Mouse (Mus musculus): ENCODE results near the gene Galc. TPM values are rescaled to one million over a fixed set of nuclear protein-coding genes. Genes with fewer than 3 reads are reported as not detected.

Galc gene
- total and polyA plus RNA-seq, 2 experiments from 2014 or later = 11.1 to 11.7 TPM

- H3K36me3 ChIP-seq (ENCODE audit: insufficient read depth, low read length) = no peaks in the 10 kb centered on the region
- H3K27ac ChIP-seq (ENCODE audit: low read depth, low read length) = no peak overlapping the region
- no peak overlapping the region for H3K4me3 ChIP-seq (ENCODE audit: low read depth, low read length)
- no peaks in the 10 kb centered on the region for H3K27me3 ChIP-seq (ENCODE audit: insufficient read depth, low read length)
- no peak for ATAC-seq (ENCODE audit: low FRiP score)
- H3K9ac ChIP-seq (replicated peaks; ENCODE audit: low read length, poor library complexity, severe bottlenecking) = no peak overlapping the region
- no peak overlapping the region for H3K4me2 ChIP-seq (ENCODE audit: low read depth, low read length, poor library complexity, severe bottlenecking)
- 81% methylated on average over 8 of the region's 8 CpGs for WGBS
- no peaks in the 10 kb centered on the region for H3K4me1 ChIP-seq (ENCODE audit: insufficient read depth, low read length)
- no peak for TF ChIP-seq CTCF (IDR thresholded peaks at IDR 0.05)
- peak; percentile 32 for DNase-seq (ENCODE audit: low spot score)
- H3K9me3 ChIP-seq (ENCODE audit: low read length) = no peaks in the 10 kb centered on the region
These were observed 71.9 kb downstream of the Galc start for GRCm38 (mm10) chr12:98187186-98187899.

- Histone ChIP-seq H3K4me2 (ENCODE audit: low read depth, low read length, poor library complexity, severe bottlenecking) (peak overlapping the region; percentile 38; the same call in 1 of the 2 replicates), H3K27ac (ENCODE audit: low read depth, low read length) (no peak overlapping the region), H3K4me1 (ENCODE audit: insufficient read depth, low read length) (no peaks in the 10 kb centered on the region), H3K9me3 (ENCODE audit: low read length) (no peaks in the 10 kb centered on the region), H3K27me3 (ENCODE audit: insufficient read depth, low read length) (no peaks in the 10 kb centered on the region), H3K9ac (replicated peaks; ENCODE audit: low read length, poor library complexity, severe bottlenecking) (no peak overlapping the region), H3K4me3 (ENCODE audit: low read depth, low read length) (peak overlapping the region; percentile 15; the same call in 1 of the 2 replicates), H3K36me3 (ENCODE audit: insufficient read depth, low read length) (no peaks in the 10 kb centered on the region)
- peak; percentile 89 for TF ChIP-seq CTCF (IDR thresholded peaks at IDR 0.05)
- DNase-seq (ENCODE audit: low spot score) (peak; percentile 91), ATAC-seq (ENCODE audit: low FRiP score) (0 out of 2 replicates have a peak, but pooled peaks have one; percentile 16)
- WGBS = 6% methylated on average over 9 of the region's 9 CpGs
These were observed 77.5 kb downstream of the Galc start for GRCm38 (mm10) chr12:98181729-98182128.

DNA sequence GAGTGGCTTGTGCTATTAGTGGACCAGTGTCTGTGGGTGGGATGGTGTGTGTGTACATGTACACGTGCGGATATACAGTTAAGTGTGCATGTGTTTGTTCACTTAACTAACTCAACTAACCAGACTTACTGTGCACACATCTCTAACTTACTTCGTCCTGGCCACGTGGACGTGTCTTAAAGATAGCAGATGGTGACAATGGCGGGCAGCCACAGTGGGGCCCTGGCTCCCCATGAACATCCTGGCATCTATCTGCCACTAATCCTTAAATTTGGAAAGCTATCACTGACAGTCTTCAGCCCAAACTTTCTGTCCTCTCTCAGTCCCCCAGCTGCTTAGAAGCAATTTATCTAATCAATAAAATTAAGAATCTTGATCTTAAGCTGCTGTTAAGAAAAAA lies 78.5 kb downstream of the Galc start:
- peak; percentile 27 for DNase-seq (ENCODE audit: low spot score)
- no peak overlapping the region for H3K27ac ChIP-seq (ENCODE audit: low read depth, low read length)
- 80% methylated on average over 6 of the region's 6 CpGs for WGBS
- no peak for ATAC-seq (ENCODE audit: low FRiP score)
- no peak overlapping the region for H3K4me3 ChIP-seq (ENCODE audit: low read depth, low read length)
- H3K4me1 ChIP-seq (ENCODE audit: insufficient read depth, low read length) = no peaks in the 10 kb centered on the region
- H3K9ac ChIP-seq (replicated peaks; ENCODE audit: low read length, poor library complexity, severe bottlenecking) = no peak overlapping the region
- H3K4me2 ChIP-seq (ENCODE audit: low read depth, low read length, poor library complexity, severe bottlenecking) = no peak overlapping the region
- no peaks in the 10 kb centered on the region for H3K36me3 ChIP-seq (ENCODE audit: insufficient read depth, low read length)
- H3K9me3 ChIP-seq (ENCODE audit: low read length) = no peaks in the 10 kb centered on the region
- TF ChIP-seq CTCF (IDR thresholded peaks at IDR 0.05) = no peak
- no peaks in the 10 kb centered on the region for H3K27me3 ChIP-seq (ENCODE audit: insufficient read depth, low read length)

GRCm38 (mm10) chr12:98180235-98180800 lies 78.9 kb downstream of the Galc start:
- TF ChIP-seq CTCF (IDR thresholded peaks at IDR 0.05) = peak; percentile 29
- no peaks in the 10 kb centered on the region for H3K9me3 ChIP-seq (ENCODE audit: low read length)
- no peak overlapping the region for H3K9ac ChIP-seq (replicated peaks; ENCODE audit: low read length, poor library complexity, severe bottlenecking)
- H3K4me3 ChIP-seq (ENCODE audit: low read depth, low read length) = no peak overlapping the region
- H3K4me1 ChIP-seq (ENCODE audit: insufficient read depth, low read length) = no peaks in the 10 kb centered on the region
- no peaks in the 10 kb centered on the region for H3K36me3 ChIP-seq (ENCODE audit: insufficient read depth, low read length)
- no peak overlapping the region for H3K4me2 ChIP-seq (ENCODE audit: low read depth, low read length, poor library complexity, severe bottlenecking)
- no peaks in the 10 kb centered on the region for H3K27me3 ChIP-seq (ENCODE audit: insufficient read depth, low read length)
- DNase-seq (ENCODE audit: low spot score) = no peak
- no peak overlapping the region for H3K27ac ChIP-seq (ENCODE audit: low read depth, low read length)
- no peak for ATAC-seq (ENCODE audit: low FRiP score)
- WGBS = 96% methylated on average over 16 of the region's 16 CpGs

DNA sequence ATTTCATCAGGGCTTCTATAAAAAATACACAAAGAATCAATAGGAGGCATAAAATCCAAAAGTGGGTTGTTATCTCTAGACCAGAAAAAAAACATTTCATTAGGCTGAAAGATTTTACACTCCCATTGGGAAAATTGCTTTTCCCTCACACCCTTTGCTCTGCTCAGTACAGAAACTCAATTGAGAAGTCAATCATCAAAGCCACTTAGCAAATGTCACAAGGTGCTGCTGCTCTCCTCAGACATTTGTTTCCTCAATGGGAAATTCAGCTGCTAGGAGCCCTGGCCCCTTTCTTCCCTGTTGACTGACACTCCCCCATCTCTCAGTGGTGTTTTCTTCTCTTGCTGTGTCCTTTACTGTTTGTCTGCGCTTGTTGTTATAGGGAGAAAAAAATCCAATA lies 79.8 kb downstream of the Galc start:
- H3K36me3 ChIP-seq (ENCODE audit: insufficient read depth, low read length) = no peaks in the 10 kb centered on the region

DNA sequence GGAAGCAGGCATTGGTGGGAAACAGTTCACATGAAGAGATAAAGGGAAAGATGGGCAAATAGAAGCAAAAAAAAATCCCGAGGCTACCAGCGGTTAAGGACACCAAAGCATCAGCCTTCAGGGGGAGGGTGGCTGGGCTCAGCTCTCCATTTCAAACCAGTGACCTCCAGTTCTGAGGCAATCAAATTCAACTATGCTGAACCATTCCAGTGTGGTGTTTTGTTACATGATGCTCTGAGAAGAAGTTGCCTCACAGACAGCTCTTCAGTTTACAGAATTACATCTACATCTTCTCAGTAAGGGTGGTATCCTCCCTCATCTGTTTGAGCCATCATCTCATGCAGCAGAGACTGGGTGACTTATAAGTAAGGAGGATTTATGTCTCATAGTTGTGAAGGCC lies 82.6 kb downstream of the Galc start:
- Histone ChIP-seq H3K4me3 (ENCODE audit: low read depth, low read length) (no peak overlapping the region), H3K27me3 (ENCODE audit: insufficient read depth, low read length) (no peaks in the 10 kb centered on the region), H3K36me3 (ENCODE audit: insufficient read depth, low read length) (no peaks in the 10 kb centered on the region), H3K4me2 (ENCODE audit: low read depth, low read length, poor library complexity, severe bottlenecking) (no peak overlapping the region), H3K4me1 (ENCODE audit: insufficient read depth, low read length) (no peaks in the 10 kb centered on the region), H3K9me3 (ENCODE audit: low read length) (no peaks in the 10 kb centered on the region), H3K27ac (ENCODE audit: low read depth, low read length) (no peak overlapping the region), H3K9ac (replicated peaks; ENCODE audit: low read length, poor library complexity, severe bottlenecking) (no peak overlapping the region)
- WGBS = 98% methylated on average over 2 of the region's 2 CpGs
- no peak for TF ChIP-seq CTCF (IDR thresholded peaks at IDR 0.05)
- ATAC-seq (ENCODE audit: low FRiP score) (no peak), DNase-seq (ENCODE audit: low spot score) (no peak)

More for the DNA sequence above, 79.8 kb downstream of the Galc start:
- Histone ChIP-seq H3K4me2 (ENCODE audit: low read depth, low read length, poor library complexity, severe bottlenecking) (no peak overlapping the region), H3K9me3 (ENCODE audit: low read length) (no peaks in the 10 kb centered on the region), H3K27ac (ENCODE audit: low read depth, low read length) (no peak overlapping the region), H3K4me3 (ENCODE audit: low read depth, low read length) (no peak overlapping the region), H3K4me1 (ENCODE audit: insufficient read depth, low read length) (no peaks in the 10 kb centered on the region), H3K9ac (replicated peaks; ENCODE audit: low read length, poor library complexity, severe bottlenecking) (no peak overlapping the region), H3K27me3 (ENCODE audit: insufficient read depth, low read length) (no peaks in the 10 kb centered on the region)
- ATAC-seq (ENCODE audit: low FRiP score) (no peak), DNase-seq (ENCODE audit: low spot score) (no peak)
- 88% methylated on average over 1 of the region's 1 CpGs for WGBS
- TF ChIP-seq CTCF (IDR thresholded peaks at IDR 0.05) = no peak
